Mouse (Mus musculus) limb, embryonic 15.5 days (tissue): Measurements from ENCODE around the gene Gm28230. TPM values are rescaled to one million over a fixed set of nuclear protein-coding genes. Genes with fewer than 3 reads are reported as not detected.

ENCODE experiments used
- ATAC-seq: fragments of 200-750 bp; cut with Nextera tagmentation; 2 replicates; pipeline ENCODE4 v1.8.0; 2017; ENCODE audit warnings: low read depth, moderate TSS enrichment; ENCODE audit not compliant: insufficient number of reproducible peaks, low FRiP score, low TSS enrichment
- H3K27ac ChIP-seq: fragments of 300-500 bp; sonication (generic); 2 replicates; pipeline ENCODE4 v1.5.1; 2015; ENCODE audit warnings: moderate library complexity, mild to moderate bottlenecking, inconsistent platforms
- H3K27me3 ChIP-seq: fragments of 300-500 bp; sonication (generic); 2 replicates; pipeline ENCODE4 v1.6.1; 2015; ENCODE audit warnings: inconsistent platforms
- H3K36me3 ChIP-seq: fragments of 300-500 bp; sonication (generic); 2 replicates; pipeline ENCODE4 v1.6.1; 2015; ENCODE audit warnings: inconsistent platforms
- H3K4me1 ChIP-seq: fragments of 300-500 bp; sonication (generic); 2 replicates; pipeline ENCODE4 v1.6.1; 2015; ENCODE audit warnings: inconsistent platforms
- H3K4me2 ChIP-seq: fragments of 300-500 bp; sonication (generic); 2 replicates; pipeline ENCODE4 v1.6.1; 2015; ENCODE audit warnings: mild to moderate bottlenecking, inconsistent platforms
- H3K4me3 ChIP-seq: fragments of 300-500 bp; sonication (generic); 2 replicates; pipeline ENCODE4 v1.5.1; 2015; ENCODE audit warnings: mild to moderate bottlenecking, inconsistent platforms
- H3K9ac ChIP-seq: fragments of 300-500 bp; sonication (generic); 2 replicates; pipeline ENCODE4 v1.6.1; 2015; ENCODE audit warnings: inconsistent platforms
- H3K9me3 ChIP-seq: fragments of 300-500 bp; sonication (generic); 2 replicates; pipeline ENCODE4 v1.6.1; 2016; ENCODE audit warnings: inconsistent platforms
- WGBS: fragments of 180-500 bp; shearing (Covaris S2); methylation state at CpG from one replicate; pipeline ENCODE4 v1.1.7; 2015; 5-methylcytosine and 5-hydroxymethylcytosine counted together
- polyA plus RNA-seq: library from polyadenylated mRNA; unstranded; fragments of >200 nt; fragmentation: Nextera tagmentation; extraction: Ambion mirVana; gene quantifications from 2 replicates; pipeline ENCODE4 v1.2.1, GENCODE M21; 2015

The Gm28230 gene
- polyA plus RNA-seq, 1 experiment from 2014 or later: 0.08 TPM

- H3K9me3 ChIP-seq: no peaks in the 10 kb centered on the region
- ATAC-seq: no peak
- WGBS: 19% methylated on average over 5 of the region's 5 CpGs
- peaks cover 6% of the 10 kb centered on the region; the same call in 1 of the 2 replicates for H3K4me1 ChIP-seq
- no peak overlapping the region for H3K4me3 ChIP-seq
- no peak overlapping the region for H3K9ac ChIP-seq
- no peak overlapping the region for H3K4me2 ChIP-seq
- H3K27me3 ChIP-seq: peaks cover 99% of the 10 kb centered on the region
- no peaks in the 10 kb centered on the region for H3K36me3 ChIP-seq
- H3K27ac ChIP-seq: no peak overlapping the region
Observed at GRCm38 (mm10) chr2:74720955-74721491, 5.5 kb upstream of the Gm28230 start.

- Histone ChIP-seq H3K4me2 (no peak overlapping the region), H3K9me3 (no peaks in the 10 kb centered on the region), H3K9ac (no peak overlapping the region), H3K36me3 (no peaks in the 10 kb centered on the region), H3K4me1 (peaks cover 4% of the 10 kb centered on the region; the same call in 1 of the 2 replicates), H3K27ac (no peak overlapping the region), H3K4me3 (no peak overlapping the region), H3K27me3 (peaks cover 99% of the 10 kb centered on the region)
- WGBS: 5% methylated on average over 6 of the region's 6 CpGs
- no peak for ATAC-seq
Observed at GRCm38 (mm10) chr2:74721882-74722281, 4.6 kb upstream of the Gm28230 start.

- Histone ChIP-seq H3K27me3 (peaks cover 99% of the 10 kb centered on the region), H3K36me3 (no peaks in the 10 kb centered on the region), H3K4me3 (no peak overlapping the region), H3K27ac (no peak overlapping the region), H3K9me3 (no peaks in the 10 kb centered on the region), H3K4me1 (peaks cover 13% of the 10 kb centered on the region), H3K9ac (no peak overlapping the region), H3K4me2 (no peak overlapping the region)
- no peak for ATAC-seq
- WGBS: 34% methylated on average over 8 of the region's 8 CpGs
Observed at GRCm38 (mm10) chr2:74722949-74723348, 3.6 kb upstream of the Gm28230 start.

GRCm38 (mm10) chr2:74724244-74725015, 2.1 kb upstream of the Gm28230 start:
- Histone ChIP-seq H3K27me3 (peaks cover 100% of the 10 kb centered on the region), H3K4me3 (no peak overlapping the region), H3K9ac (no peak overlapping the region), H3K4me2 (no peak overlapping the region), H3K36me3 (no peaks in the 10 kb centered on the region), H3K27ac (no peak overlapping the region), H3K4me1 (peaks cover 15% of the 10 kb centered on the region), H3K9me3 (no peaks in the 10 kb centered on the region)
- ATAC-seq: no peak
- 47% methylated on average over 7 of the region's 7 CpGs for WGBS

GRCm38 (mm10) chr2:74725171-74725570, 1.4 kb upstream of the Gm28230 start:
- H3K4me2 ChIP-seq: no peak overlapping the region
- no peak overlapping the region for H3K9ac ChIP-seq
- H3K4me3 ChIP-seq: no peak overlapping the region
- peaks cover 95% of the 10 kb centered on the region for H3K27me3 ChIP-seq
- H3K27ac ChIP-seq: no peak overlapping the region
- no peak for ATAC-seq
- H3K4me1 ChIP-seq: peaks cover 15% of the 10 kb centered on the region
- WGBS: 32% methylated on average over 17 of the region's 17 CpGs
- H3K9me3 ChIP-seq: no peaks in the 10 kb centered on the region
- H3K36me3 ChIP-seq: no peaks in the 10 kb centered on the region

- no peak overlapping the region for H3K27ac ChIP-seq
- H3K4me3 ChIP-seq: peak overlapping the region; percentile 33
- peaks cover 15% of the 10 kb centered on the region for H3K4me1 ChIP-seq
- H3K9ac ChIP-seq: no peak overlapping the region
- H3K9me3 ChIP-seq: no peaks in the 10 kb centered on the region
- H3K36me3 ChIP-seq: no peaks in the 10 kb centered on the region
- no peak for ATAC-seq
- H3K4me2 ChIP-seq: peak overlapping the region; percentile 43
- H3K27me3 ChIP-seq: peaks cover 95% of the 10 kb centered on the region
- WGBS: 8% methylated on average over 39 of the region's 43 CpGs
Observed at GRCm38 (mm10) chr2:74726973-74727639, 578 bp downstream of the Gm28230 start.

- Histone ChIP-seq H3K4me3 (peak overlapping the region; percentile 33), H3K36me3 (no peaks in the 10 kb centered on the region), H3K9ac (no peak overlapping the region), H3K9me3 (no peaks in the 10 kb centered on the region), H3K27ac (no peak overlapping the region), H3K4me2 (peak overlapping the region; percentile 43), H3K27me3 (peaks cover 95% of the 10 kb centered on the region), H3K4me1 (peaks cover 21% of the 10 kb centered on the region)
- 17% methylated on average over 25 of the region's 25 CpGs for WGBS
- ATAC-seq: no peak
Observed at GRCm38 (mm10) chr2:74727640-74728302, 1.2 kb downstream of the Gm28230 start.

- no peak; the same call in 1 of the 2 replicates for ATAC-seq
- peaks cover 94% of the 10 kb centered on the region for H3K27me3 ChIP-seq
- H3K9me3 ChIP-seq: no peaks in the 10 kb centered on the region
- 43% methylated on average over 13 of the region's 13 CpGs for WGBS
- H3K27ac ChIP-seq: no peak overlapping the region
- H3K36me3 ChIP-seq: no peaks in the 10 kb centered on the region
- H3K4me2 ChIP-seq: no peak overlapping the region
- H3K9ac ChIP-seq: no peak overlapping the region
- peaks cover 22% of the 10 kb centered on the region for H3K4me1 ChIP-seq
- no peak overlapping the region for H3K4me3 ChIP-seq
Observed at GRCm38 (mm10) chr2:74728303-74728680, 1.8 kb downstream of the Gm28230 start.

- Histone ChIP-seq H3K36me3 (no peaks in the 10 kb centered on the region), H3K27me3 (peaks cover 94% of the 10 kb centered on the region), H3K9ac (no peak overlapping the region), H3K4me3 (no peak overlapping the region), H3K27ac (no peak overlapping the region), H3K9me3 (no peaks in the 10 kb centered on the region), H3K4me2 (no peak overlapping the region), H3K4me1 (peaks cover 22% of the 10 kb centered on the region)
- WGBS: 43% methylated on average over 8 of the region's 8 CpGs
- ATAC-seq: no peak
Observed at GRCm38 (mm10) chr2:74730331-74730730, 3.8 kb downstream of the Gm28230 start.

- H3K4me2 ChIP-seq: no peak overlapping the region
- H3K4me3 ChIP-seq: no peak overlapping the region
- no peak overlapping the region for H3K9ac ChIP-seq
- ATAC-seq: no peak
- H3K4me1 ChIP-seq: peaks cover 29% of the 10 kb centered on the region
- no peak overlapping the region for H3K27ac ChIP-seq
- H3K9me3 ChIP-seq: no peaks in the 10 kb centered on the region
- H3K36me3 ChIP-seq: no peaks in the 10 kb centered on the region
- H3K27me3 ChIP-seq: peaks cover 94% of the 10 kb centered on the region
Observed at GRCm38 (mm10) chr2:74731055-74731454, 4.5 kb downstream of the Gm28230 start.

GRCm38 (mm10) chr2:74731799-74732512, 5.4 kb downstream of the Gm28230 start:
- no peak for ATAC-seq
- Histone ChIP-seq H3K4me2 (0 out of 2 replicates have a peak overlapping the region, but pooled peaks have one; percentile 32), H3K27ac (no peak overlapping the region), H3K9ac (no peak overlapping the region), H3K9me3 (no peaks in the 10 kb centered on the region), H3K36me3 (no peaks in the 10 kb centered on the region), H3K27me3 (peaks cover 94% of the 10 kb centered on the region), H3K4me3 (no peak overlapping the region), H3K4me1 (peaks cover 34% of the 10 kb centered on the region)
- 28% methylated on average over 9 of the region's 9 CpGs for WGBS
